Comparison of ENCODE assay signal across 8 mouse cellular contexts in genomic region chr3:85887239-85887827, GRCm38 (mm10). TPM values are rescaled to one million over a fixed set of nuclear protein-coding genes. Genes with fewer than 3 reads are reported as not detected.
A peak's percentile ranks its signal among the peaks of the same experiment; 100 is the strongest.
DNase-seq lines count a peak whose midpoint lies in the region; ATAC-seq and TF ChIP-seq lines count a peak whose summit lies in the region.

Gene Glt28d2, minus strand, starts transcription at chr3:85887516.
Gene Gm37240, minus strand, starts transcription at chr3:85887518.

- H3K36me3 ChIP-seq in C2C12 (ENCODE audit: control insufficient read depth, insufficient read depth) (no peaks in the 10 kb centered on the region), myocyte (ENCODE audit: control insufficient read depth, insufficient read depth) (no peaks in the 10 kb centered on the region)
- H3K36me3 ChIP-seq in heart, embryonic 11.5 days (ENCODE audit: control insufficient read depth, insufficient read depth, low read length) = no peaks in the 10 kb centered on the region
- H3K36me3 ChIP-seq in kidney, embryonic 15.5 days = no peaks in the 10 kb centered on the region

- H3ac ChIP-seq in C2C12 (ENCODE audit: control insufficient read depth, insufficient read length, low read depth) (peak within 1 kb of the TSS; percentile 74), myocyte (ENCODE audit: control insufficient read depth, insufficient read length) (peak within 1 kb of the TSS; percentile 14)

- no peak for TF ChIP-seq POLR2A in brain, embryonic 14.5 days (IDR thresholded peaks at IDR 0.05; ENCODE audit: borderline replicate concordance, extremely low read depth, insufficient read depth, insufficient read length, poor library complexity, severe bottlenecking)
- peak; percentile 61 for TF ChIP-seq POLR2A in myocyte (IDR thresholded peaks at IDR 0.05; ENCODE audit: insufficient read length, low read depth)

- peak within 1 kb of the TSS; percentile 43; the same call in 1 of the 2 replicates for H3K27ac ChIP-seq in heart, embryonic 11.5 days (ENCODE audit: low read depth, low read length)
- peak within 1 kb of the TSS; percentile 85 for H3K27ac ChIP-seq in kidney, embryonic 15.5 days

- peaks cover 23% of the 10 kb centered on the region for H3K79me3 ChIP-seq in C2C12 (ENCODE audit: low read depth)

- DNase-seq in brain, embryonic 14.5 days (ENCODE audit: low read depth) = peak; percentile 75
- DNase-seq in liver = peak; percentile 94
- DNase-seq in spleen, postnatal 4 days (ENCODE audit: low spot score in 2 of 2) = peak; percentile 76 to 88

- no peaks in the 10 kb centered on the region for H3K9me3 ChIP-seq in heart, embryonic 11.5 days (replicated peaks; ENCODE audit: control insufficient read depth, low read length)
- no peaks in the 10 kb centered on the region for H3K9me3 ChIP-seq in kidney, embryonic 15.5 days (replicated peaks)

- H3K79me2 ChIP-seq in C2C12 (ENCODE audit: control insufficient read depth, insufficient read depth) (peaks cover 43% of the 10 kb centered on the region), myocyte (ENCODE audit: control insufficient read depth, insufficient read depth) (peaks cover 30% of the 10 kb centered on the region)

- TF ChIP-seq CTCF in C2C12 (IDR thresholded peaks at IDR 0.05; ENCODE audit: control insufficient read depth, insufficient read depth, insufficient read length) = no peak
- TF ChIP-seq CTCF in brain, embryonic 14.5 days (IDR thresholded peaks at IDR 0.05; ENCODE audit: borderline replicate concordance, extremely low read depth, insufficient read depth, insufficient read length) = no peak

- peaks cover 9% of the 10 kb centered on the region for H3K4me1 ChIP-seq in heart, embryonic 11.5 days (ENCODE audit: control insufficient read depth, insufficient read depth, low read length)
- peaks cover 31% of the 10 kb centered on the region for H3K4me1 ChIP-seq in kidney, embryonic 15.5 days

- H3K27me3 ChIP-seq in C2C12 (ENCODE audit: control insufficient read depth, insufficient read depth, insufficient read length) (no peaks in the 10 kb centered on the region), myocyte (ENCODE audit: control insufficient read depth, insufficient read depth, insufficient read length) (no peaks in the 10 kb centered on the region)
- peaks cover 6% of the 10 kb centered on the region for H3K27me3 ChIP-seq in heart, embryonic 11.5 days (ENCODE audit: control insufficient read depth, insufficient read depth, low read length)
- no peaks in the 10 kb centered on the region for H3K27me3 ChIP-seq in kidney, embryonic 15.5 days

- peak; percentile 80 for ATAC-seq in erythroblast, adult 5-6 weeks (replicated peaks; ENCODE audit: low FRiP score, poor library complexity, severe bottlenecking)
- peak; percentile 94 for ATAC-seq in heart, embryonic 11.5 days (replicated peaks; ENCODE audit: insufficient number of reproducible peaks, low FRiP score, low TSS enrichment)
- ATAC-seq in kidney, embryonic 15.5 days (replicated peaks; ENCODE audit: low FRiP score) = peak; percentile 95

- H3K4me3 ChIP-seq in C2C12 (ENCODE audit: insufficient read depth, poor library complexity, severe bottlenecking) (peak within 1 kb of the TSS; percentile 54), myocyte (peak within 1 kb of the TSS; percentile 83)
- H3K4me3 ChIP-seq in heart, embryonic 11.5 days (ENCODE audit: low read depth, low read length) = peak within 1 kb of the TSS; percentile 50
- peak within 1 kb of the TSS; percentile 64 for H3K4me3 ChIP-seq in kidney, embryonic 15.5 days (replicated peaks)

- under 1% methylated on average over 48 of the region's 48 CpGs for WGBS in heart, embryonic 11.5 days (ENCODE audit: insufficient replicate concordance)
- WGBS in kidney, embryonic 15.5 days = 0% methylated on average over 46 of the region's 48 CpGs

- H3K9ac ChIP-seq in heart, embryonic 11.5 days (ENCODE audit: low read depth, low read length) = peak within 1 kb of the TSS; percentile 62
- H3K9ac ChIP-seq in kidney, embryonic 15.5 days = peak within 1 kb of the TSS; percentile 59

- H3K4me2 ChIP-seq in heart, embryonic 11.5 days = peak within 1 kb of the TSS; percentile 65
- H3K4me2 ChIP-seq in kidney, embryonic 15.5 days = peak within 1 kb of the TSS; percentile 90
- H3K4me2 ChIP-seq in myocyte (ENCODE audit: low read depth) = peak within 1 kb of the TSS; percentile 100

TF ChIP-seq in C2C12, 6 proteins besides CTCF, POLR2A, EP300 and RAD21:
- no peak for TF ChIP-seq MYOD1 (IDR thresholded peaks at IDR 0.05; ENCODE audit: control insufficient read depth, insufficient read length, low read depth)
- TF ChIP-seq FOSL1 (IDR thresholded peaks at IDR 0.05; ENCODE audit: insufficient read depth, low read length, poor library complexity, severe bottlenecking) = no peak
- TF ChIP-seq CEBPB (IDR thresholded peaks at IDR 0.05; ENCODE audit: low read depth) = no peak
- TF ChIP-seq MYOG (IDR thresholded peaks at IDR 0.05; ENCODE audit: control insufficient read depth, extremely low read depth, insufficient read length) = no peak
- TF ChIP-seq USF1 (IDR thresholded peaks at IDR 0.05; ENCODE audit: low read depth) = no peak
- TF ChIP-seq MAX (IDR thresholded peaks at IDR 0.05) = peak; percentile 67

TF ChIP-seq in myocyte, 11 proteins besides CTCF, POLR2A, EP300 and RAD21:
- peak in 2 of 3 experiments; percentile 32 to 36 for TF ChIP-seq MYOD1 (IDR thresholded peaks at IDR 0.05; ENCODE audit: control insufficient read depth in 1 of 3, insufficient read length in 2 of 3, low read depth in 2 of 3)
- TF ChIP-seq POLR2AphosphoS2 (IDR thresholded peaks at IDR 0.05; ENCODE audit: insufficient read length, low read depth) = peak; percentile 58
- TF ChIP-seq TCF3 (IDR thresholded peaks at IDR 0.05; ENCODE audit: insufficient read length, low read depth) = no peak
- peak in 1 of 3 experiments; percentile 4 for TF ChIP-seq MYOG (IDR thresholded peaks at IDR 0.05; ENCODE audit: control insufficient read depth in 1 of 3, insufficient read depth in 1 of 3, insufficient read length in 2 of 3, low read depth in 2 of 3)

RNA-seq across cellular contexts. Expression of gene Glt28d2, which starts in this region (rescaled TPM):
- polyA plus RNA-seq in C2C12 (2012; fragmentation: generic; extraction: Trizol) (1.4 TPM), myocyte (2012; fragmentation: generic; extraction: Trizol) (1.4 TPM)
- polyA plus RNA-seq in brain, embryonic 14.5 days (2012; rRNA removed) = 0.10 and 0.18 TPM in 2 replicates
- not detected in 2 replicates for total RNA-seq in erythroblast, adult 5-6 weeks (2015; ENCODE audit: low replicate concordance)
- not detected in 2 replicates for total RNA-seq in erythroblast, adult 5-6 weeks (2017; ENCODE audit: low replicate concordance)
- 0.93 and 1.2 TPM in 2 replicates for polyA plus RNA-seq in heart, embryonic 11.5 days (2014; fragmentation: Nextera tagmentation; extraction: Ambion mirVana)
- polyA plus RNA-seq in kidney, embryonic 15.5 days (2015; fragmentation: Nextera tagmentation; extraction: Ambion mirVana) = 2.2 and 2.9 TPM in 2 replicates

RNA-seq across cellular contexts. Expression of gene Gm37240, which starts in this region (rescaled TPM):
- polyA plus RNA-seq in C2C12 (2012; fragmentation: generic; extraction: Trizol) = 7.3 TPM
- polyA plus RNA-seq in brain, embryonic 14.5 days (2012; rRNA removed) = 0.08 and 0.53 TPM in 2 replicates
- total RNA-seq in erythroblast, adult 5-6 weeks (2015; ENCODE audit: low replicate concordance) = not detected in 2 replicates
- total RNA-seq in erythroblast, adult 5-6 weeks (2017; ENCODE audit: low replicate concordance) = not detected in 2 replicates
- 4.5 and 5.1 TPM in 2 replicates for polyA plus RNA-seq in heart, embryonic 11.5 days (2014; fragmentation: Nextera tagmentation; extraction: Ambion mirVana)
- 8.9 and 9.2 TPM in 2 replicates for polyA plus RNA-seq in kidney, embryonic 15.5 days (2015; fragmentation: Nextera tagmentation; extraction: Ambion mirVana)
- 8.7 TPM for polyA plus RNA-seq in myocyte (2012; fragmentation: generic; extraction: Trizol)

Comparison
In these comparisons a context has a peak if more than half of its experiments do, and no peak if none do; other contexts are left out.
1. Peak in every context shown above with its lines: DNase-seq, ATAC-seq, H3K4me3 ChIP-seq and H3K27ac ChIP-seq.
2. Peak in DNase-seq in brain, embryonic 14.5 days; RNA of the genes that start here not detected or under 1 TPM.
3. Peak in ATAC-seq in erythroblast, adult 5-6 weeks; RNA of the genes that start here not detected or under 1 TPM.